Mouse (Mus musculus): ENCODE measurements around the gene Grb10.

Grb10 gene

DNA sequence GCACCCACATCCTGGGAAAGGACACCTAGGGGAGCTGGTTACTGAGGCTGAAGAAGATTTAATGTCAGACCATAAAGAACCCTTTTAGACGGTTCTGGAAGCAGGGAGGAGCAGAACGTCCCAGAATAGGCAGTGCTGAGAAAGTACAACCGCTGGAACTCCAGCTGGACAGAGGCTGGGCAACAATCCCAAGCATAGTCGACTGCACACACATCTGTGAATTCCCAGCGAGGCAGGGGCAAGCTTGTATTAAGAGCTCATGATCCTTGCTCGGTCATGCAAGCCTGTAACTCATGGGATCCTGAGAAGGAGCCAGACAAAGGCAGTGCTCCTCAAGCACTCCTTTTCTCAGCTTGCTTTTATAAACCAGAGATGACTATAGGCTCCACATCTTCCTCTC is 69.7 kb downstream of the Grb10 start:
- no peak for DNase-seq (ENCODE audit: low spot score in 2 of 2)

DNA sequence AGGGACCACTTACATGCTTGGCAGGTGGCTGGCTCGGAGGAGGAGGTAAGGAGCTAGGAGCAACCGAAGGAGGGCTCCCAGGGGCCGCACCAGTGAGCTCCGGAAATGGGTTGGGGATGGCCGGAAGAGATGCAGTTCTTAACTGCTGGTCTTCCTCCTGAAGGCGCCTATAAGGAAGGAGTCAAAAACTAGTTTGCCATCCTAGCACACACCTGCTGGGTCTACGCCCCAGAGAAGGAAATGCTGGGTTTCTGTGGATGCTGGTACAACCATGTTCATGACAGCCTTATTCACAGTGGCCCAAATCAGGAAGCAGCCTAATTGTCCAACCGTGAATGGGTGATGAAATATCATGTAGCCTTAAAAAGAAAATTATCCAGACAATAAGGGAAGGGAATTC is 71.0 kb downstream of the Grb10 start:
- DNase-seq (ENCODE audit: low spot score in 2 of 2): no peak

DNA sequence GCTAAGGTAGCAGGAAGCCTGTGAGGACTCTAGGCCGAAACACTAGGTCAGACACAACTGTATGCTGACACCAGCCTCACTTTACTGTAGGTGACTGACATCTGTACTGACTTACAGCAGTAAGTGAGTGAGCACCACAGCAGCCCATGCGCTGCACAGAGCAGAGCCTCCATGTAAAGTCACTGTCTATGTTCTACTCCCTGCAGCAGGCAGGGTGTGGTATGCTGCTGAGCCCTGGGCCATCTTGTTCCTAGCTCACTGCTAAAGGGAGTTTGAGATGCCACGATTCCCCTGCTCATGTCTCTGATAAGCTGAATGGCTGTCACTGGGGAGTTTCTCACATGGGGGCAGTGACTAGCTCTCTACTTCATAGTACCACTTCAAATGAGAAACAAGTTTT is 72.3 kb downstream of the Grb10 start:
- no peak for DNase-seq (ENCODE audit: low spot score in 2 of 2)

DNA sequence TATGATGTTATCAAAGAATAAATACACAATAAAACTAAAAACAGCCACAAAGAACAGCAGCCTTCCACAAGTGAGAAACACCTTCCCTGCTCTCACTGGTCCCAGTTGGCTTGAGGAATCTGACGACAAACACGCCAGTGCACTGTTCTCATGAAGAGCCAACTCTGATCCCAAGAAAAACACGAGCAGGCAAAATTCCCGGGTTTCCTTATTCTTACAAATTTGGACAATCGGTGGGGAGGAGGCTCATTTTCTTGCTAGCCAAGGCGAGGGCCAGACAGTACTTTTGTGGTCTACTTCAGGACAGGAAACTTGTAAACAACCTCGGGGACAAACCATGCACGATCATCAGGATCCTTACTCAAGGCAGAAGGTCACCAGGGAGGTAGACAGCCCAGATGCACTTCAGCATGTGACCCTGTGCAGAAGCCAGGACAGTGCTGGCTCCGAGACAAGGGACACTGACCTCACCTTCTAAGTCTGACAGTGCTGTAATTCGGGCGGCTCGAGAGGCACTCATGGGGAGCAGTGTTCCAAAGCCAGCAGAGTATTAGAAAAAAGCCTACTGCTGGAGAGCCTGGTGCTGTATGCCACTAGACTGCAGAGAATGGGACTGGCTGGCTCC is 72.9 kb downstream of the Grb10 start:
- no peak for DNase-seq (ENCODE audit: low spot score in 2 of 2)

DNA sequence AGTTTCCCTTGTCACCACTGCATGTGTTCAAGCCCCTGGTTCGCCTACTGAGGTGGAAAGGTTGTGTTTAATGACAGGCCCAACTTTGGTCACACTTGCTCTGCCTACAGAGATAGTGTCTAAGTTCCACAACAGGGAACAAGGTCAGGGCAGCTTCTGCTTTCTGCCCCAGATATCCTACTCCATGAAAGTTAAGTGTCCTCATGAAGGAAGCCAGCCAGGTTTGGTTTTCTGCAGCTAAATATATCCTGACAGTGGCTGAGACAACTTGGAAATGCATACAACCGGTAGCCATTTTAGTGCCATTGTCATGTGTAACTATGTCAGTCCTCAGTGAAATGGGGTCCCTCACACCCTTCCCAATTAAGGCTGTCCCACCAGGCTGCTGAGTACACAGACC is 73.8 kb downstream of the Grb10 start:
- no peak for DNase-seq (ENCODE audit: low spot score in 2 of 2)

DNA sequence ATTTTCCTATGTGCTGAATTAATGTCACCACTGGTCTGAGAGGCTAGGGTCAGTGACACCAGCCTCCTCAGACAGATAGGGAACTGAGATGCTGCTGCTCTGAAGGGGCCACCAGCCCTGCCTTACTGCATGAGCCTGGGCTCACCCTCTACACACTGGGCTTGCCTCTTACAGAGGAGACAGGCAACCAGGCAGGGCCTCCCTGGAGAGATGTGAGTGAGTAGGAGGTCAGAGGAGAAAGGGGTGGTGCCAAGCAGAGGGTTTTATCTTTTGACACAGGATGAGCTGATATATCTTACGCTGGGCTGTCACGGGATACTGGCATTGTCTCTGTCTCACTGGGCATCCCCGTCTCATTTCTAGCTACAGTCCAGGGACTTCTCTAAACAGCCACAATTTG is 74.9 kb downstream of the Grb10 start:
- no peak for DNase-seq (ENCODE audit: low spot score in 2 of 2)

DNA sequence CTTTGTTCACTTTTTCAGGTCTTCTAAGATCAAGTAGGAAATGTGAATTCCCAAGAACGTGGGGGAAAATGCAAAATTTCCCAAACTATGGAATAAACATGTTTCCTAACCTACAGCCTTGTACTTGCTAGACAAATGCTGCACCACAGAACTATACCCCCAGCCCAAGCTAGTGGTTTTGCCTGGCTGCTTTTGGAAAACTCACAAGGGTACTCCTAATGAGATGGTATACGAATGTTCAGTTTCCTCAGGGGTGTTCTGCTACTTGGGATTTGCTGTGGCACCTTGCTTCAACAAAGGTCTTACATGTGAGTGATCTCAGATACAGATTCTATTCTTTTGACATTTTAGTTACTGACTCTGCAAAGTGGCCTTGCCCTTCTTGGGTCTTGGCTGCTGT is 75.4 kb downstream of the Grb10 start:
- DNase-seq (ENCODE audit: low spot score in 2 of 2): no peak

DNA sequence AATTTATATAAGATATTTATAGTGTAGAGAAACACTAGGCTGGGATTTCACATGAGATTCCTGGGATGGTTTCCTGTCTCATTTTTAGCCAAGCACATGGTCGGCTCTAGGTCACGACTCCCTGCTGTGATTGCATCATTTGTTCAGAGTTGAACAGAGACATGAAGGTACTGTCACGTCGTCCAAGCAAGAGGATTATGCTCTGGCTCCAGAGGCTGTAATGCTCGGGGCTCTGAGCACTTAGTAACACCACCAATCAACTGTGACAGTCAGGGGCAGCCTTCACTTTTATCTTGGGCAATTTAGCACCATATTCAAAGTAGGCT is 75.9 kb downstream of the Grb10 start:
- no peak for DNase-seq (ENCODE audit: low spot score in 2 of 2)

DNA sequence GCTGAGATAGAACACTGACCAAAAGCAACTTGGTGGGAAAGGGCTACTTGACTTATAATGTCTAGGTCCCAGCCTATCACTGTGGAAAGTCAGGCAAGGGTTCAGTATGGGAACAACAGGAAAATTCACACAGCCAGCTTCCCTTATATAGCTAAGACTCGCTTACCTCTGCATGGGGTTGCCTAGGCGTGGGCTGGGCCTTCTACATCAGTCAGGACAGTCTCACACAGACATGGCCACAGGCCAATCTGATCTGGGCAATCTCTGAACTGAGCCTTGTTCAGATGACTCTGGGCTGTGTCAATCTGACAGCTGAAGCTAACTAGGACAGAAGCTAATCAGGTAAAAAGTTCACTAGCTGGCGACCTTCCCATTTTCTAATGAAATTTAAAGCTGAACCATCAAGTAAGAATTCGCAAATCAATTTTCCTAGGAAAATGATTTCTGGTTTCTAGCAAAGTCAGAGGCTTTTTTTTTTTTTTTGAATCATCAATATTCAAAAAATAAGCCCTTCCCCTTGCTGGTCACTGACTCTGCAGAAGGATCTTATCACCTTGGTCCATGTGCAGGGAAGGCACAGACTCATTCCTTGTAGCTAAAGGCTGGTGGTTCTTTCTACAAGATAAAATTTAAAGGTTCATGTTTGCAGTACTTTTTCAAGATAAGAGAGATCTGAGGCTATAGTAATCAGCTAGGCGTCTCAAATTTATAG is 76.4 kb downstream of the Grb10 start:
- DNase-seq (ENCODE audit: low spot score in 2 of 2): no peak

DNA sequence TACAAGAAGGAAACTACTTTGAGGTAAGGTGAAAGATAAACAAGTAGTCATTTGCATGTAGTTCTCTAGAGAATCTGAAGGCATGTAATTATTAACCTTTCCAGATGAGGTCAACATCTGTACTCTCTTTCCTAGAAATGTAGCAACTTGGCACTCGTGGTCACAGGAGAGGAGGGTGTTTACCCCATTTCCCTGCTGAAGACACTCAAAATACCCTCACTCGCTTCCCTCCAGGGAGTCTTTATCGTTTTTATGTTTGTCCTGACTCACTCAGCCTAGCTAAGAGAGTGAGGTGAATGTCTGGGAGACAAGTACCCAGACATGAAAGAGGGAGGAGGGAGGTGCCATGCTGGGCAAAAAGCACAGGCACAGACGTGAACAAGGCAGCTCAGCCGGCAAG is 77.6 kb downstream of the Grb10 start:
- no peak for DNase-seq (ENCODE audit: low spot score in 2 of 2)

DNA sequence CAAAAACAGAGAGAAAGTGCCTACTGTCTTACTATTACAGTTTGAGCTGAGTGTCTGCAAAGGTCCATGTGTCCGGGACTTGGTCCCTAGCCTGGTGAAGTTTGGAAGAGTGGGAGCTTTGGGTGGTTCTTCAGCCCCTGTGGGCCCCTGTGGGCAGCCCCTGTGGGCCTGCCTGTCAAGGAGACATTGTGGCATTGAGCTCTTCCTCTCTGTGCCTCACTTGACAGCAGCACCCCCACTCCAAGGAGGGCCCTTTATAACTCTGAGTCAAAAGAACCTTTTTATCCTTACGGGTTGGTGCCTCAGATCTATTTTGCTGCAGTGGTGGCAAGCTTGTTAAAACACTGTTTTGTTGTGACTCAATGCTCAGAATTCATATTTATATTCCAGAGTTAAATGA is 78.3 kb downstream of the Grb10 start:
- no peak for DNase-seq (ENCODE audit: low spot score in 2 of 2)

DNA sequence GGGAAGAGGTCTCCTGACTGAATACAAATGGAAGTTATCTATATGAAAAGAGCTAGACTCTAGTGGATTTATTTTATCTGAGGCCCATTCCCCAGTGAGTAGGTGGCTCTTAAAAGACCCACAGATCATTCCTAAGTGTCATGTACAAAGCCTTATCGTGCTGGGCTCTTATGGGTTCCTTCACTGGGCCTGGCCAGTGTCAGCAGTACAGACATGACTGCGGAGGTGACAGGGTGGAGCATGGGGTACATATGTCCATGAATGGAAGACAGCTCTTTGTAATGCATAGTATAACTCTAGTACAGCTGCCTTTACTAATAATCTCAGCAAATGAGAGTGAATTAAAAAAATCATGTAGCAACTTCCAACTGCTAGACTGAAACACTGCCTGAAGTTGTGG is 80.0 kb downstream of the Grb10 start:
- no peak for DNase-seq (ENCODE audit: low spot score in 2 of 2)

DNA sequence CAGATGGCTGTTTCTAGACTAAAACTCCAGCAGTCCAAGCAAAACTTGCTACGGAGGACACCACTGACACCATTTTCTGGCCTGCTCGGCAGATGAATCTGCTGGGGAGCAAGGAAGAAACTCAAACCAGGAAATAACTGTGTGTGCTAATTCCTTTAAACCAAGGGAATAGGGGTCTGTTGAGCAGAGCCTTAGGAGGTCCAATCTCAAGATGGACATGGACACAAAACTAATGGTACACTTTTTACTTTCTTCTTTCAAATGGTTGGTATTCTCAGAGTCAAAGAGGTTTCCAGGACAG is 80.5 kb downstream of the Grb10 start:
- DNase-seq (ENCODE audit: low spot score in 2 of 2): no peak

DNA sequence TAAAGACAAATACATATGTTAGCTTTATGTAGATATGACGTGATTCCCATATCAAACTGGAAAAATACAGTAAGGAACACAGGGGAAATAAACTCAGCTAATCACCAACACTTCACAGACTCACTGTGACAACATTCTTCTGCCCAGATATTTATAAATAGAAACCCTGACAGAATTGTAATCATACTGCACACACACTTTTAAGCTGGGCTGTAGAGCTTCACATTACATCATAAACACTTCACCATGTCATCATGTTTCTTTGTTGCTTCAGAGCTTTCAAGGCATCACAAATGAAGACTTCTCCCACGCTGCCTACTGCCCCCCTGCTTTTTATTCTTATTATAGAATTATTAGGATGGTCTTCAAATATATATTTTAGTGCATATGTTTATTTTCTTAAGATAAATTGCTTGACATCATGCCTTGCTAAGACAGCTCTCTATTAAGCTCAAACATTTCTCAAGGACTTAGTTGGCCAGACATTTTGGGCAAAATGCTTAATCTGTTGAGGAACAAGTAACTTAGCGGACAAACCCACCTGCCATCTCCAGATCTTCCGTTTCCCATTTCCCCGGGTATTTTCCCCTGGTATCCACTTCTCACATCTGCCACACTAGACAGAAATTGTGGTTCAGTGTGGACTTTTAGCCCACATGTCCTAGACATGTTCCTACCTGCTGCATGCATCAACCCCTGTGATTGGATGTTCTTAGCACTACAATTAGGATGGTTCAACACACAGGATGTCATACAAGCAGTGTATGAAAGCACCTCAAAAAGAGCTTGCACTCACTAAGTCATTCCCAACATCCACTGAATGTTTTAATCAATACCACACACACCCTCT is 81.0 kb downstream of the Grb10 start:
- no peak for DNase-seq (ENCODE audit: low spot score in 2 of 2)

DNA sequence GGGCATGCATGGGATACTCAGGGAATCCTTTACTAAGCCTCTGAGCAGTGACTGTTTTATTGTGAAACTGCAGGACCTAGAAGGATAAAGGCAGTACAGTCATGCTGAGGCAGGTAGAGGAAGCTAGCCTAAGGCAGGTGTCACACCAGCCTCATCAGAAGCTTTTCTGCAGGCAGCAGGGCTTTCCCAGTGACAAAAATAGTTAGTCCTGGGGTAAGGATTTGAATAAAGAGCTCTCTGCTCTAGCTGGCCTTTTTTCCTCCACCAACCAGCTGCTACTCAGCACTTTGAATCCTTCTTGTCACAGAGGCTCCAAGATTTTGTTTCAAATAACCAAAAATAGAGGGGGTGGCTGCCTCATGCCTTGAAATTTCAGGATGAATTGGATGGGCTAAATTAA is 82.7 kb downstream of the Grb10 start:
- no peak for DNase-seq (ENCODE audit: low spot score in 2 of 2)

DNA sequence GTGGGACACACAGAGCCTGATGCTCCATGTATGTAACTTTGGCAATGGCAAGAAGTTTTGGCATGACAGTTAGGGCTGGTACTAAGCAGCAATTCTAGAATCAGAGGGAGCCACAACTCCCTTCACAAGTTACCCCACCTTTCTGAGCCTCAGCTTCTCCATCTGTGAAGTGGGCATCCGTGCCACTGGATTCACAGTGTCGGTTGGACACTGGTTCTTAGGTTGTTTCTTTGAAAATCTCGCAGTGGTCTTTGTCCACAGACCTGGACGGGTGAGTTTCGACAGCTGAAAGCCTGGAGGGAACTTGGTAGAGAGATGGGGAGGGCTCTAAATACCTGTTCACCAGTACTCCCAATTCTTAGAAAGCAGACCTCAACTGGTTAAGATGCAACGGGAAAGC is 83.9 kb downstream of the Grb10 start:
- no peak for DNase-seq (ENCODE audit: low spot score in 2 of 2)

DNA sequence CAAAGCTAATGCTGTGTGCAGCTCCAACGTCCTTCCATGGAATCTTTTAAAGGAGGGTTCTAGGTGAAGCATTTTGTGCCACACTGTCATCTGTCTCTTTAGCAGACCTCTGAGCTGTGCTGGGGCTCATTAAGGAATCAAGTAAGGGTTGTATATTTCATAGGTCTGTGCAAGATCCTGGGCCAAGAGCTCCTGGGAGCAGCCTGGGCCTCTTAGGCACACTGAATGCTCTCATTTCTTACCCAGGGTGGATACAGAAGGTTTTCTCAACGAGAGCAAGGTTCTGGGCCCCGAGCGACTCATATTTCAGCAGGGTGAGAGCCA is 84.4 kb downstream of the Grb10 start:
- no peak for DNase-seq (ENCODE audit: low spot score in 2 of 2)

DNA sequence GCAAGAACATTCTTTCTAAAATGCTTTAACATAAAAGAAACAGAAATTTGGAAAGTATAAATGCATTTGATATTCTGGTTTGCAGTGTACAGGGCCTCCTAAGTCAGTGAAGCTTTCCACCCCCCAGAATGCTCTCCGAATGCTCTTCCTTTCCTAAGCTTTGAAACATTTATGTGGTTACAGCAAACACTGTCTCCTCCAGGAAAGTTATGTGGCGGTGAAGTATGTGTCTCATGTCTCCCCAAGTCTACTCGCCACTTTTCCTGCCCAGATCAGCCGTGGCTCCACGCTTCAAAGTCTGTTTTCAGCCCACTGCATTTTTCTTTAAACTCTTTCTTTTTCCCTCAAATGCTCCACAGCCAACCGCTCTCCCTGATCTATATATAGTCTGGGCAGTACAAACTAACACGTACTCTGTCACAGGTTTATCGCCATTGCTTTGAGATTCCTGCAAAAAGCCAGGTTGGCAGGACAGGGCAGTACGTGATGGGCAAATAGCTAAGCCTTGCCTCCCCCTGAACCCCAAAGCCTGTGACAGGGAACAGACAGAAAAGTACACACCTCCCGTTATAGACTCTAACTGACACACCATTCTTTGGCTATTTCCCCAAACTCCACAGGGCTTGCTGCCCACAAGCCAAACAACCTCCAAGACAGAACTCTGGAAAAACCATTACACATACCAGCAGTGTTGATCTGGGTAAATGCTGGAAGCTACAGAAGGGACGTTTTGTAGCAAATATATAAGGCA is 84.9 kb downstream of the Grb10 start:
- DNase-seq (ENCODE audit: low spot score in 2 of 2): no peak

DNA sequence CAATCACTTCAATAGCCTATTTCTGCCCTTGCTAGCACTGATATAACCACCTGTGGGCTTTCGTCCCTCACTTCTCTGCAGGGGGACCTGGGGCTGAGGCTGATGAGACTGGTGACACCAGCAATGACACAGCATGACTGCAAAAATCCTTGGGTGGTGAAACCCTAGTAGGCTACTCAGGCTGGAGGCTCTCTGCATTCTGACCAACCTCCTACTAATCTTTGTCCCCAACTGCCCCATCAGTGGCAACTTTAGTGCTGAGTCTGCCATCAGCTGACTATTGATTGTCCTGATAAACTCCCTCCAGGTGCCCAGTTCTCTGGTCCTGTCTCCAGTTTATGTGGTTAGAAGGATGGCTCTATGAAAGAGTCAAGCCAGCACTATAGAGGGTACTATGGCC is 85.9 kb downstream of the Grb10 start:
- no peak for DNase-seq (ENCODE audit: low spot score in 2 of 2)

DNA sequence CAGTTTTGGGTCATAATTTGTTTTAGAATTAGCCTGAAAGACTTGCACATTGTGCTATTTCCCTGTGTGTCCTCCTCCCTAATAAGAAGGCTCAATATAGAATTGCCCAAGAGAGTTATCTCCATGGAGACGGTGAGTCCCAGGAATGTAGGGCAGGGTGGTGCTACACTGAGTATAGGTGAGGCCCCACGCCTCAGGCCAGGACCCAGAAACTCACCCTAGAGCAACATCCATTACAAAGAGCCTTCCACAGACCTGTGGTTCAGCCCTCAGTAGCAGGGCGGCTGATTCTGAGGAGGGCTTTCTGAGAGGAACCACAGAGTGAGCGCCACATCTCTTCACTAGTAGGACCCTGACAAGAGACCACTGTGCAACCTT is 89.5 kb downstream of the Grb10 start:
- no peak for DNase-seq (ENCODE audit: low spot score in 2 of 2)

DNA sequence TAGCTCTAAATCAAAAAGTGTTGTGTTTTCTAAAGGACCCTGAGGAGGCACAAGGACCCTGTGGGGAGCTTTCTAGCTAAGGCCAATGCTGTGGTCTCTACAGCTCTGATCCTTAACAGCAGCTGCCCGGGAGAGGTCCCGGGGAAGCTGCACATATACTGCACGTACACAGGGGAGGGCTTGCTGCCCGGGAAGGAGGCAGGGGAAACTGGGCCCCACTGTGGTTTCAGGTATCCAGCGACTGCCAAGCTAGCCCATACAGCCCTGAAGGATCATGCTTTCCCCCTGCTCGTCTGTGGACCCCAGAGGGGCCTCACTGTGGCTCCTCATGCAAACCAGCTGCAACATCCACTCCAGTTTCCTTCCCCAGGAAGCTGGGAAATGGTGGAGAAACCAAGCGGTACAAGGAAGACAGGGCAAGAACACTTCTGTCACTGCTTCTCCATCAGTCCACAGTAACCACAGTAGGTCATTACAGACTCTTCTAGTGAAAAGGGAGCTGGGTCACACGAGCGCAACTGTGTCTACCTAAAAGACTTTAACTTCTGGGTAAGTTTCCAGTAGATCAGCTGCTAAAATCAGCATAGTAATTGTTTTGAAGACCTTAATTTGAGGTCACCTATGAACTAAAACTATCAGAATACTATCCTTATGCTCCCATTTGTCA is 90.0 kb downstream of the Grb10 start:
- no peak for DNase-seq (ENCODE audit: low spot score in 2 of 2)

DNA sequence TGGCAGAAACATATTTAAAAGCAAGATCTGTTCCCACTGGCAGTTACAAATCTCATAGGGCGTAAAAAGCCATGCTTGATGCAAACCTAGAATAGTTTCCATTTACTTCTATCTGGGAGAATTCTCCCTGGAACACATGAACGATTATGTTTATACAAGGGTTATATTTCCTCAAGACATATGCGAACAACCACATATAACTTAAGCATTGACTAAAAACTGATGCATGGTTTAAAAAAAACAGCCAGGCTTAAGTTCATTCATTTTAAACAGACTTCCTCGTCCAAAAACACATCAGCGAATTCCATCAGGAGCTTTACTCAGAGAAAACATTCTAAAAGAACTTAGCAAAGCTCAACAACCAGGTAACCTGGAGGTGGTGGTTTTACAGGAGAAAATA is 90.6 kb downstream of the Grb10 start:
- no peak for DNase-seq (ENCODE audit: low spot score in 2 of 2)
